Mouse (Mus musculus): ENCODE data around the gene Pth2. TPM values are rescaled to one million over a fixed set of nuclear protein-coding genes. Genes with fewer than 3 reads are reported as not detected.
A peak's percentile ranks its signal among the peaks of the same experiment; 100 is the strongest.
"Not testable (repeated sequence)": the region's sequence is repeated elsewhere in the genome, so short reads cannot be mapped to it uniquely, and the experiment has no call there.

Gene Pth2
- polyA plus RNA-seq, 1 experiment from 2014 or later = not detected

DNA sequence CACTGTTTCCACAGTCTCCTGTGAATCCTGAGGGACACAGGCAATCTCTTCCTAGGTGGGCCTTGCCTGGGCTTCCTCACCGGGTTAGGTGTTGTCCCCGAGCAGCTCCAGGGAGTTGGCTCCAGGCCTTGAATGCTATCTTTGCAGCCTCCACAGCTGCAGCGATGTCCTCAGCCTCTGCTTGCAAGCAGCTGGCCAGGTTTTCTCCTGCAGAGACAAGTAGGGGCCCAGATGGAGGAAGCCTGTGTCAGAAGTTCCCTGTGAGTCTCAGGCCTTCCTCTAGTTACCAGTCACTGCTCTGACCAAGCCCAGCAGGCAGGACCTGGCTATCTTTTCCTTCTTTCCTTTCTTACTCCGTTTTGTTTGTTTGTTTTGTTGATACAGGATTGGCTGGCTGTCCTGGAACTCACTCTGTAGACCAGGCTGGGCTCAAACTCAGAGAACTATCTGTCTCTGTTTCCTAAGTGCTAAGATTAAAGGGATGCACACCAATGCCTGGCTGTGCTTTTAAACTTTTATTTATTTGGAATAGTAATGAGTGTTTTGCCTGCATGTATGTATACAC lies 32.2 kb upstream of the Pth2 start:
- Histone ChIP-seq H3K9ac (replicated peaks; ENCODE audit: low read length) (no peak overlapping the region; the same call in 1 of the 2 replicates), H3K4me1 (ENCODE audit: control insufficient read depth, insufficient read depth, low read length) (peaks cover 6% of the 10 kb centered on the region), H3K4me3 (ENCODE audit: low read depth, low read length) (no peak overlapping the region), H3K36me3 (replicated peaks; ENCODE audit: control insufficient read depth, insufficient read depth, low read depth, low read length) (0 out of 2 replicates have a peak, but pooled peaks cover 3% of the 10 kb centered on the region), H3K27me3 (ENCODE audit: control insufficient read depth, insufficient read depth, low read length) (no peaks in the 10 kb centered on the region), H3K4me2 (ENCODE audit: low read depth, low read length) (no peak overlapping the region), H3K27ac (replicated peaks; ENCODE audit: low read depth, low read length) (no peak overlapping the region), H3K9me3 (replicated peaks; ENCODE audit: control insufficient read depth, low read length) (no peaks in the 10 kb centered on the region)
- WGBS = 64% methylated on average over 4 of the region's 4 CpGs
- DNase-seq (ENCODE audit: low spot score) (no peak), ATAC-seq (replicated peaks; ENCODE audit: insufficient number of reproducible peaks, low FRiP score, low TSS enrichment, low read depth) (no peak)

DNA sequence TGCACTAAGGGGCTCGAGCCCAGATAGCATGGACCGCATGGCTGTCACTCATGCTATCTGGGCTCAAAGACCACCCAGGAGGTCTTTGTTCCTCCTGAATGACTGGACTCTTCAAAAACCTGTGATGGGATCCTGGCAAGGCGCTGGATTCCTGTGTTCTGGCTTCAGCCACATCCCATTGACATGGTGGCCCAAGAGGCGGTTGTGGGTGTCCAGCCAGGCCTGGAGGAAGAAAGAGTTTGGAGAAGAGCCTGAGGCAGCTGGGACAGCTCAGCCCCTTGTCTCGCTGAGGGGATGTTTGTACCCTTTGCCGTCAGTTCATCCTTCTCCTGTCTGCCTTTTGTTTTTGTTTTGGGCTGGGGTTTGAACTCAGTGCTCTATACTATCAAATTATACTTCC lies 31.2 kb upstream of the Pth2 start:
- H3K4me1 ChIP-seq (ENCODE audit: control insufficient read depth, insufficient read depth, low read length) = peaks cover 6% of the 10 kb centered on the region
- no peak overlapping the region for H3K27ac ChIP-seq (replicated peaks; ENCODE audit: low read depth, low read length)

DNA sequence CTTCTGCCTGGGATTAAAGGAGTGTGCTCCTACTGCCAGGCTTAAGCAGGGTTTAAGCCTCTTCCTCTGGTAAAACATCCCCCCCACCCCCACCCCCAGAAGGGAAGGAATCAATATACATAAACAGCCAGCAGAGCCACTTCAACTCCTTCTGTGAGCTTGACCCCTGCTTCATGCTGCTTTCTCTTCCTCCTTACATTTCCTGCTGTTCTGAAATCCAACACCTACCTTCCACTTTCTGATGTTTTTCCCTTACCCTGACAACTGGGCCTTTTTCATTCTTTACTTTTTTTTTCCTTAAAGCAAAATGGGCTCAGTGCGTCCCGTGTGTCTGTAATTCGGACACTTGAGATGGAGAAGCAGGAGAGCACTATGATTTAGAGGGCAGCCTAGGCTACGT lies 30.5 kb upstream of the Pth2 start:
- 0 out of 2 replicates have a peak, but pooled peaks cover 2% of the 10 kb centered on the region for H3K36me3 ChIP-seq (replicated peaks; ENCODE audit: control insufficient read depth, insufficient read depth, low read depth, low read length)
- H3K27ac ChIP-seq (replicated peaks; ENCODE audit: low read depth, low read length) = no peak overlapping the region
- 48% methylated on average over 4 of the region's 4 CpGs for WGBS
- H3K4me3 ChIP-seq (ENCODE audit: low read depth, low read length) = no peak overlapping the region
- no peak for ATAC-seq (replicated peaks; ENCODE audit: insufficient number of reproducible peaks, low FRiP score, low TSS enrichment, low read depth)
- H3K4me1 ChIP-seq (ENCODE audit: control insufficient read depth, insufficient read depth, low read length) = peaks cover 6% of the 10 kb centered on the region
- no peak overlapping the region for H3K4me2 ChIP-seq (ENCODE audit: low read depth, low read length)
- H3K9me3 ChIP-seq (replicated peaks; ENCODE audit: control insufficient read depth, low read length) = no peaks in the 10 kb centered on the region
- DNase-seq (ENCODE audit: low spot score) = no peak
- no peaks in the 10 kb centered on the region for H3K27me3 ChIP-seq (ENCODE audit: control insufficient read depth, insufficient read depth, low read length)
- H3K9ac ChIP-seq (replicated peaks; ENCODE audit: low read length) = peak overlapping the region; percentile 23

More for the DNA sequence above, 31.2 kb upstream of the Pth2 start:
- H3K4me2 ChIP-seq (ENCODE audit: low read depth, low read length) = no peak overlapping the region
- H3K4me3 ChIP-seq (ENCODE audit: low read depth, low read length) = no peak overlapping the region
- ATAC-seq (replicated peaks; ENCODE audit: insufficient number of reproducible peaks, low FRiP score, low TSS enrichment, low read depth) (no peak), DNase-seq (ENCODE audit: low spot score) (no peak)
- H3K9ac ChIP-seq (replicated peaks; ENCODE audit: low read length) = no peak overlapping the region
- no peaks in the 10 kb centered on the region for H3K27me3 ChIP-seq (ENCODE audit: control insufficient read depth, insufficient read depth, low read length)
- H3K36me3 ChIP-seq (replicated peaks; ENCODE audit: control insufficient read depth, insufficient read depth, low read depth, low read length) = 0 out of 2 replicates have a peak, but pooled peaks cover 3% of the 10 kb centered on the region
- WGBS = 50% methylated on average over 6 of the region's 6 CpGs
- H3K9me3 ChIP-seq (replicated peaks; ENCODE audit: control insufficient read depth, low read length) = no peaks in the 10 kb centered on the region

DNA sequence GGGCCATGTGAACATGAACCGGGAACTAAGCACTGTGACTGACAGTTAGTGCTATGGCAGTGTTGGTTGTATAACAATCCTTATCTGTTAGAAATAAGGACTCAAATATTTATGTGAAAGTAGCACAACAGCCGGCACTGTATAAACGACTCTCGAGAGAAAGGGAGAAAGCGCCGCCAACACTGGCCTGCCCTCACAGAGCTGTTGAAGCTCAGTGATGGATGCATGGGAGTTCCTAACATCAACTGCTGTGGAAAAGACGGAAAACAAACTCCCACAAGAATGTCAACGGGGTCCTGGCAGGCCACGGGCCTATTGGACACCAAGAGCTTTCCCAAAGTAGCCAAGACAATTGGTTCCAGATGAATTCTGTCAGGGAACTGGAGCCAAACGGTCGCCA lies 29.5 kb upstream of the Pth2 start:
- ATAC-seq (replicated peaks; ENCODE audit: insufficient number of reproducible peaks, low FRiP score, low TSS enrichment, low read depth) = no peak
- H3K27ac ChIP-seq (replicated peaks; ENCODE audit: low read depth, low read length) = no peak overlapping the region
- no peak overlapping the region for H3K4me2 ChIP-seq (ENCODE audit: low read depth, low read length)
- peaks cover 6% of the 10 kb centered on the region for H3K4me1 ChIP-seq (ENCODE audit: control insufficient read depth, insufficient read depth, low read length)
- 41% methylated on average over 11 of the region's 11 CpGs for WGBS
- H3K36me3 ChIP-seq (replicated peaks; ENCODE audit: control insufficient read depth, insufficient read depth, low read depth, low read length) = no peaks in the 10 kb centered on the region
- no peaks in the 10 kb centered on the region for H3K27me3 ChIP-seq (ENCODE audit: control insufficient read depth, insufficient read depth, low read length)
- DNase-seq (ENCODE audit: low spot score) = peak; percentile 40
- no peak overlapping the region for H3K4me3 ChIP-seq (ENCODE audit: low read depth, low read length)
- H3K9me3 ChIP-seq (replicated peaks; ENCODE audit: control insufficient read depth, low read length) = no peaks in the 10 kb centered on the region
- no peak overlapping the region for H3K9ac ChIP-seq (replicated peaks; ENCODE audit: low read length)

- H3K4me3 ChIP-seq (ENCODE audit: low read depth, low read length); H3K9ac ChIP-seq (replicated peaks; ENCODE audit: low read length); H3K4me1 ChIP-seq (ENCODE audit: control insufficient read depth, insufficient read depth, low read length); H3K4me2 ChIP-seq (ENCODE audit: low read depth, low read length); DNase-seq (ENCODE audit: low spot score); H3K36me3 ChIP-seq (replicated peaks; ENCODE audit: control insufficient read depth, insufficient read depth, low read depth, low read length); H3K27me3 ChIP-seq (ENCODE audit: control insufficient read depth, insufficient read depth, low read length); H3K27ac ChIP-seq (replicated peaks; ENCODE audit: low read depth, low read length); H3K9me3 ChIP-seq (replicated peaks; ENCODE audit: control insufficient read depth, low read length); ATAC-seq (replicated peaks; ENCODE audit: insufficient number of reproducible peaks, low FRiP score, low TSS enrichment, low read depth): not testable (repeated sequence)
- 81% methylated on average over 2 of the region's 2 CpGs for WGBS
Observed at GRCm38 (mm10) chr7:45153052-45153451, 27.7 kb upstream of the Pth2 start.

GRCm38 (mm10) chr7:45153586-45153985 lies 27.2 kb upstream of the Pth2 start:
- Histone ChIP-seq H3K9me3 (replicated peaks; ENCODE audit: control insufficient read depth, low read length) (no peaks in the 10 kb centered on the region), H3K27ac (replicated peaks; ENCODE audit: low read depth, low read length) (peak overlapping the region; percentile 75), H3K4me1 (ENCODE audit: control insufficient read depth, insufficient read depth, low read length) (peaks cover 6% of the 10 kb centered on the region), H3K36me3 (replicated peaks; ENCODE audit: control insufficient read depth, insufficient read depth, low read depth, low read length) (no peaks in the 10 kb centered on the region), H3K27me3 (ENCODE audit: control insufficient read depth, insufficient read depth, low read length) (no peaks in the 10 kb centered on the region), H3K4me3 (ENCODE audit: low read depth, low read length) (peak overlapping the region; percentile 60), H3K9ac (replicated peaks; ENCODE audit: low read length) (peak overlapping the region; percentile 86), H3K4me2 (ENCODE audit: low read depth, low read length) (peak overlapping the region; percentile 84)
- no peak for DNase-seq (ENCODE audit: low spot score)
- ATAC-seq (replicated peaks; ENCODE audit: insufficient number of reproducible peaks, low FRiP score, low TSS enrichment, low read depth) = no peak
- WGBS = 3% methylated on average over 5 of the region's 5 CpGs

DNA sequence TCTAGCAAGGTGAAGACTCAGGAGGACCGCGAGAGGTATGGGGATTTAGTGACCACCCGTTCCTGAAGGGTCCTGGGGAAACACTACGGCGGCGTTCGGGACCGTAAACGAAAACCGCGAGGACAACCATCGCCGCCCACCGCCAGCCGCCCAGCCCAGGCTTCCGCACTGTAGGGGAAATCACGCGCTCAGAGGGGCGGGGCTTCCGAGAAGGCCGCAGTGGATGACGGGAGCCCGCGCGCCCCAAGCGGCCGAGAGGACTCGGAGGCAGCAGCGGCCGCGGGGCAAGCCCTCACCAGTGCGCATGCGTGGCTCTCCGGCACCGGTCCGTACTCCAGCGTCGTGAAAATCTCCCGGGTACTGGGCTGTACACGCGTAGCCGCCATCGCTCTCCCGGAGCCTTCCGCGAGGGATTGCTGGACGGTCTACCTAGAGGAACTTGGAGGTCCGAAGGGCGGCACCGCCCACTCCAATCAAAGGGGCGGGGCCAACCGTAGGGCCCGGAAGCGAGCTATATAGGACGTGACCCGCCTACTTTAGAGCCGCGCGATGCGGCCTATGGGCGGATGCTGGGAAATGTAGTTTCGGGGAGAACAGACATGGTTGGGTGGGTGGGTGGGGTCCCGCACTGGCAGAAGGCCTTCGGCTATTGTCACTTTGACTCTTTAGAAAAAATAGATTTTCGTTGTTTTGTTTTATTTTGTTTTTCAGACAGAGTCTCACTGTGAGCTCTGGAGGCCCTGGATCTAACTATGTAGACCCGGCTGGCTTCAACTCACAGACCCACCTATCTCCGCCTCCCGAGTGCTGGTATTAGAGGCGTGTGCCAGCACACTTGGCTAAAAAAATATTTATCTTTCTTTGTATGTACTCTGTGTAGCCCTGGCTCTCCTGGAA lies 26.5 kb upstream of the Pth2 start, which contains the start of the genes Pih1d1 and Aldh16a1:
TSS of gene Pih1d1 (plus strand) at position 208 of the 897 bp plus-strand sequence.
TSS of gene Aldh16a1 (minus strand) at position 489 of the 897 bp plus-strand sequence.
- ATAC-seq (replicated peaks; ENCODE audit: insufficient number of reproducible peaks, low FRiP score, low TSS enrichment, low read depth) = peak; percentile 93
- DNase-seq (ENCODE audit: low spot score) = peak; percentile 97
- Histone ChIP-seq H3K27ac (replicated peaks; ENCODE audit: low read depth, low read length) (peak within 1 kb of the TSS; percentile 75), H3K4me1 (ENCODE audit: control insufficient read depth, insufficient read depth, low read length) (peaks cover 6% of the 10 kb centered on the region), H3K9me3 (replicated peaks; ENCODE audit: control insufficient read depth, low read length) (no peaks in the 10 kb centered on the region), H3K9ac (replicated peaks; ENCODE audit: low read length) (peak within 1 kb of the TSS; percentile 86), H3K4me3 (ENCODE audit: low read depth, low read length) (peak within 1 kb of the TSS; percentile 60), H3K36me3 (replicated peaks; ENCODE audit: control insufficient read depth, insufficient read depth, low read depth, low read length) (no peaks in the 10 kb centered on the region; the same call in 1 of the 2 replicates), H3K27me3 (ENCODE audit: control insufficient read depth, insufficient read depth, low read length) (no peaks in the 10 kb centered on the region), H3K4me2 (ENCODE audit: low read depth, low read length) (peak within 1 kb of the TSS; percentile 84)
- 5% methylated on average over 69 of the region's 69 CpGs for WGBS
